Comparison of ENCODE assay signal across 29 mouse cellular contexts in genomic region chr14:51148006-51148405, GRCm38 (mm10). TPM values are rescaled to one million over a fixed set of nuclear protein-coding genes. Genes with fewer than 3 reads are reported as not detected.
DNase-seq lines count a peak whose midpoint lies in the region; ATAC-seq and TF ChIP-seq lines count a peak whose summit lies in the region.
"Had no signal": no experiment of that assay in that cellular context is flagged by ENCODE, and none has a peak within 500 bp of the region (broad histone marks: within the 10 kb centered on the region; RNA-seq: fewer than 3 reads in every experiment).

No protein-coding gene starts in this region.

- H3K36me3 ChIP-seq in hindbrain, embryonic 10.5 days = no peaks in the 10 kb centered on the region
- no peaks in the 10 kb centered on the region for H3K36me3 ChIP-seq in hindbrain, embryonic 11.5 days (ENCODE audit: control insufficient read depth, insufficient read depth, low read length)
- H3K36me3 ChIP-seq in liver, embryonic 14.5 days (replicated peaks; ENCODE audit: control insufficient read depth, insufficient read depth, low read depth) = no peaks in the 10 kb centered on the region
- no peaks in the 10 kb centered on the region for H3K36me3 ChIP-seq in small intestine, adult 2 months (ENCODE audit: control insufficient read depth, insufficient read depth, low read length)
- H3K36me3 ChIP-seq: embryonic facial prominence, embryonic 15.5 days; forebrain, embryonic 10.5 days; heart, embryonic 15.5 days had no signal

- H3K4me1 ChIP-seq in hindbrain, embryonic 10.5 days (replicated peaks) = peaks cover 16% of the 10 kb centered on the region
- no peaks in the 10 kb centered on the region for H3K4me1 ChIP-seq in hindbrain, embryonic 11.5 days (replicated peaks; ENCODE audit: control insufficient read depth, insufficient read depth, low read length)
- peaks cover 84 to 86% of the 10 kb centered on the region in 2 experiments for H3K4me1 ChIP-seq in liver, embryonic 14.5 days (replicated peaks; ENCODE audit: control insufficient read depth in 2 of 2, insufficient read depth in 2 of 2, low read length in 1 of 2)
- peaks cover 39% of the 10 kb centered on the region for H3K4me1 ChIP-seq in small intestine, adult 2 months (ENCODE audit: control insufficient read depth, insufficient read depth, insufficient read length, low read length)
- H3K4me1 ChIP-seq: embryonic facial prominence, embryonic 15.5 days had no signal

- no peak for DNase-seq in hindbrain, embryonic 10.5 days (ENCODE audit: low spot score)
- no peak for DNase-seq in hindbrain, embryonic 11.5 days (ENCODE audit: low spot score)
- no peak for DNase-seq in liver, embryonic 14.5 days (ENCODE audit: low read depth in 3 of 3, low spot score in 3 of 3)
- no peak for DNase-seq in liver
- no peak for DNase-seq in ovary, postnatal 36 days (ENCODE audit: low spot score)
- DNase-seq: adrenal gland, postnatal 10 days; cerebellum, adult 11 months; cerebellum, adult 8-10 months; cerebellum, postnatal 14 days; embryo, embryonic 11 days; gastrocnemius, postnatal 36 days; heart, adult 2 months; heart, postnatal 14 days had no signal

- no peaks in the 10 kb centered on the region for H3K9me3 ChIP-seq in hindbrain, embryonic 10.5 days
- H3K9me3 ChIP-seq in hindbrain, embryonic 11.5 days (ENCODE audit: control insufficient read depth, low read length) = no peaks in the 10 kb centered on the region
- no peaks in the 10 kb centered on the region for H3K9me3 ChIP-seq in liver, embryonic 14.5 days (ENCODE audit: control insufficient read depth, low read length)
- H3K9me3 ChIP-seq: embryonic facial prominence, embryonic 15.5 days; forebrain, embryonic 10.5 days; heart, embryonic 15.5 days had no signal

- no peak overlapping the region for H3K9ac ChIP-seq in hindbrain, embryonic 11.5 days (ENCODE audit: low read depth, low read length)
- no peak overlapping the region for H3K9ac ChIP-seq in liver, embryonic 14.5 days (replicated peaks)
- H3K9ac ChIP-seq: embryonic facial prominence, embryonic 15.5 days; heart, embryonic 15.5 days had no signal

- TF ChIP-seq EP300 in liver, embryonic 14.5 days (IDR thresholded peaks at IDR 0.05; ENCODE audit: low read depth) = no peak

- ATAC-seq in hindbrain, embryonic 11.5 days (ENCODE audit: low FRiP score) = no peak
- ATAC-seq in liver, embryonic 14.5 days (ENCODE audit: insufficient read depth) = no peak
- no peak for ATAC-seq in megakaryocyte-erythroid progenitor cell, adult 5-6 weeks (replicated peaks; ENCODE audit: low FRiP score, low TSS enrichment, poor library complexity, severe bottlenecking)
- ATAC-seq: forebrain, embryonic 14.5 days had no signal

- TF ChIP-seq CTCF in liver, embryonic 14.5 days (IDR thresholded peaks at IDR 0.05; ENCODE audit: low read depth) = no peak
- no peak for TF ChIP-seq CTCF in small intestine, adult 2 months (IDR thresholded peaks at IDR 0.05; ENCODE audit: extremely low read depth, insufficient read length, insufficient replicate concordance, low read depth, low read length)

- 60% methylated on average over 3 of the region's 3 CpGs for WGBS in hindbrain, embryonic 10.5 days
- 61% methylated on average over 3 of the region's 3 CpGs for WGBS in hindbrain, embryonic 11.5 days
- 68% methylated on average over 3 of the region's 3 CpGs for WGBS in liver, embryonic 14.5 days (ENCODE audit: insufficient replicate concordance)
- WGBS in small intestine, adult 2 months = 44% methylated on average over 3 of the region's 3 CpGs

- no peaks in the 10 kb centered on the region for H3K27me3 ChIP-seq in hindbrain, embryonic 10.5 days (ENCODE audit: insufficient read depth, poor library complexity, severe bottlenecking)
- H3K27me3 ChIP-seq in hindbrain, embryonic 11.5 days (ENCODE audit: control insufficient read depth, insufficient read depth, low read length) = no peaks in the 10 kb centered on the region
- no peaks in the 10 kb centered on the region for H3K27me3 ChIP-seq in liver, embryonic 14.5 days (ENCODE audit: control insufficient read depth, insufficient read depth, low read length)
- H3K27me3 ChIP-seq in small intestine, adult 2 months (ENCODE audit: control insufficient read depth, insufficient read depth, low read length) = no peaks in the 10 kb centered on the region
- H3K27me3 ChIP-seq: embryonic facial prominence, embryonic 15.5 days; heart, embryonic 15.5 days had no signal

- 0 out of 2 replicates have a peak overlapping the region, but pooled peaks have one; percentile 1 for H3K27ac ChIP-seq in hindbrain, embryonic 10.5 days
- H3K27ac ChIP-seq in hindbrain, embryonic 11.5 days (ENCODE audit: low read depth, low read length) = no peak overlapping the region
- peak overlapping the region; percentile 80; the same call in 1 of the 2 replicates for H3K27ac ChIP-seq in liver, embryonic 14.5 days
- peak overlapping the region; percentile 34 for H3K27ac ChIP-seq in small intestine, adult 2 months (ENCODE audit: insufficient read depth, low read depth, low read length)
- H3K27ac ChIP-seq: embryonic facial prominence, embryonic 15.5 days; forebrain, embryonic 10.5 days; heart, adult 2 months; heart, embryonic 15.5 days had no signal

- TF ChIP-seq POLR2A in small intestine, adult 2 months (IDR thresholded peaks at IDR 0.05; ENCODE audit: low read depth, low read length) = no peak

- no peak overlapping the region for H3K4me3 ChIP-seq in hindbrain, embryonic 10.5 days
- H3K4me3 ChIP-seq in hindbrain, embryonic 11.5 days (ENCODE audit: low read depth, low read length) = no peak overlapping the region
- no peak overlapping the region for H3K4me3 ChIP-seq in liver, embryonic 14.5 days (ENCODE audit: insufficient read depth in 1 of 2, low read depth in 2 of 2, low read length in 2 of 2)
- no peak overlapping the region for H3K4me3 ChIP-seq in small intestine, adult 2 months (ENCODE audit: low read depth, low read length)
- H3K4me3 ChIP-seq: embryonic facial prominence, embryonic 15.5 days; erythroblast, embryonic 14.5 days; forebrain, embryonic 10.5 days; heart, adult 2 months; heart, embryonic 15.5 days had no signal

- H3K4me2 ChIP-seq in hindbrain, embryonic 11.5 days (replicated peaks; ENCODE audit: low read depth, low read length) = no peak overlapping the region
- no peak overlapping the region for H3K4me2 ChIP-seq in liver, embryonic 14.5 days (ENCODE audit: low read depth)
- H3K4me2 ChIP-seq: embryonic facial prominence, embryonic 15.5 days; heart, embryonic 11.5 days; heart, embryonic 15.5 days had no signal

RNA-seq across cellular contexts. Expression of gene Rnase1, which starts 1.4 kb away (rescaled TPM):
- polyA plus RNA-seq in hindbrain, embryonic 10.5 days (2016; fragmentation: Nextera tagmentation; extraction: Ambion mirVana) = 0.27 TPM in 1 of 2 replicates, not detected in the other
- polyA plus RNA-seq in hindbrain, embryonic 11.5 days (2014; fragmentation: Nextera tagmentation; extraction: Ambion mirVana) = 0.20 TPM in 1 of 2 replicates, not detected in the other
- not detected in 2 replicates for polyA plus RNA-seq in liver, embryonic 14.5 days (2012; rRNA removed)
- polyA plus RNA-seq in liver, embryonic 14.5 days (2014; fragmentation: Nextera tagmentation; extraction: Ambion mirVana) = not detected in 2 replicates
- polyA plus RNA-seq in small intestine, adult 2 months (2012; rRNA removed) = 47.1 and 6,983 TPM in 2 replicates
- total RNA-seq in megakaryocyte-erythroid progenitor cell, adult 5-6 weeks (2014; fragmentation: Nextera tagmentation) = not detected in 2 replicates
- total RNA-seq in megakaryocyte-erythroid progenitor cell, adult 5-6 weeks (2017) = not detected in 2 replicates
- total RNA-seq: adrenal gland, postnatal 10 days; common myeloid progenitor, adult 5-6 weeks; gastrocnemius, adult 8-10 months; gastrocnemius, postnatal 36 days; heart, postnatal 14 days; hematopoietic stem cell, adult 5-6 weeks; MEL had no signal
- polyA plus RNA-seq: C2C12; embryonic facial prominence, embryonic 11.5 days; erythroblast, embryonic 14.5 days; forebrain, embryonic 10.5 days; heart, embryonic 11.5 days had no signal

RNA-seq across cellular contexts. Expression of gene Rnase2b, which starts 14.1 kb away (rescaled TPM):
- polyA plus RNA-seq in hindbrain, embryonic 10.5 days (2016; fragmentation: Nextera tagmentation; extraction: Ambion mirVana) = not detected in 2 replicates
- not detected in 2 replicates for polyA plus RNA-seq in hindbrain, embryonic 11.5 days (2014; fragmentation: Nextera tagmentation; extraction: Ambion mirVana)
- not detected in 2 replicates for polyA plus RNA-seq in liver, embryonic 14.5 days (2012; rRNA removed)
- not detected in 2 replicates for polyA plus RNA-seq in liver, embryonic 14.5 days (2014; fragmentation: Nextera tagmentation; extraction: Ambion mirVana)
- not detected in 2 replicates for polyA plus RNA-seq in small intestine, adult 2 months (2012; rRNA removed)
- total RNA-seq in megakaryocyte-erythroid progenitor cell, adult 5-6 weeks (2014; fragmentation: Nextera tagmentation) = not detected in 2 replicates
- not detected in 2 replicates for total RNA-seq in megakaryocyte-erythroid progenitor cell, adult 5-6 weeks (2017)
- total RNA-seq: adrenal gland, postnatal 10 days; adrenal gland, postnatal 4 days; common myeloid progenitor, adult 5-6 weeks; gastrocnemius, adult 8-10 months; gastrocnemius, postnatal 36 days; heart, adult 2 months; heart, postnatal 14 days; hematopoietic stem cell, adult 5-6 weeks; MEL had no signal
- polyA plus RNA-seq: brain, embryonic 14.5 days; C2C12; embryonic facial prominence, embryonic 11.5 days; embryonic facial prominence, embryonic 15.5 days; erythroblast, embryonic 14.5 days; forebrain, embryonic 10.5 days; forebrain, embryonic 14.5 days; heart, adult 2 months; heart, embryonic 11.5 days; heart, embryonic 15.5 days had no signal

RNA-seq across cellular contexts. Expression of gene Rnase6, which starts 24.3 kb away (rescaled TPM):
- polyA plus RNA-seq in hindbrain, embryonic 10.5 days (2016; fragmentation: Nextera tagmentation; extraction: Ambion mirVana) = 0.29 TPM in 1 of 2 replicates, not detected in the other
- polyA plus RNA-seq in hindbrain, embryonic 11.5 days (2014; fragmentation: Nextera tagmentation; extraction: Ambion mirVana) = 0.24 TPM in 1 of 2 replicates, not detected in the other
- polyA plus RNA-seq in liver, embryonic 14.5 days (2012; rRNA removed) = 1.9 and 2.8 TPM in 2 replicates
- 3.6 TPM in 2 replicates for polyA plus RNA-seq in liver, embryonic 14.5 days (2014; fragmentation: Nextera tagmentation; extraction: Ambion mirVana)
- 9.7 and 15.0 TPM in 2 replicates for polyA plus RNA-seq in small intestine, adult 2 months (2012; rRNA removed)
- 2.8 and 14.6 TPM in 2 replicates for total RNA-seq in megakaryocyte-erythroid progenitor cell, adult 5-6 weeks (2014; fragmentation: Nextera tagmentation)
- 14.8 and 44.0 TPM in 2 replicates for total RNA-seq in megakaryocyte-erythroid progenitor cell, adult 5-6 weeks (2017)
- total RNA-seq: gastrocnemius, adult 8-10 months had no signal
- polyA plus RNA-seq: C2C12; embryonic facial prominence, embryonic 11.5 days; heart, embryonic 11.5 days had no signal

RNA-seq across cellular contexts. Expression of gene Eddm3b, which starts 33.8 kb away (rescaled TPM):
- polyA plus RNA-seq in hindbrain, embryonic 10.5 days (2016; fragmentation: Nextera tagmentation; extraction: Ambion mirVana) = 0.37 TPM in 1 of 2 replicates, not detected in the other
- polyA plus RNA-seq in hindbrain, embryonic 11.5 days (2014; fragmentation: Nextera tagmentation; extraction: Ambion mirVana) = 0.15 and 0.24 TPM in 2 replicates
- polyA plus RNA-seq in liver, embryonic 14.5 days (2012; rRNA removed) = not detected in 2 replicates
- polyA plus RNA-seq in liver, embryonic 14.5 days (2014; fragmentation: Nextera tagmentation; extraction: Ambion mirVana) = not detected in 2 replicates
- polyA plus RNA-seq in small intestine, adult 2 months (2012; rRNA removed) = not detected in 2 replicates
- total RNA-seq in megakaryocyte-erythroid progenitor cell, adult 5-6 weeks (2014; fragmentation: Nextera tagmentation) = not detected in 2 replicates
- total RNA-seq in megakaryocyte-erythroid progenitor cell, adult 5-6 weeks (2017) = not detected in 2 replicates
- total RNA-seq: adrenal gland, postnatal 10 days; common myeloid progenitor, adult 5-6 weeks; gastrocnemius, adult 8-10 months; gastrocnemius, postnatal 36 days; heart, adult 2 months; heart, postnatal 14 days; hematopoietic stem cell, adult 5-6 weeks; MEL had no signal
- polyA plus RNA-seq: brain, embryonic 14.5 days; C2C12; embryonic facial prominence, embryonic 11.5 days; embryonic facial prominence, embryonic 15.5 days; erythroblast, embryonic 14.5 days; forebrain, embryonic 10.5 days; forebrain, embryonic 14.5 days; heart, adult 2 months; heart, embryonic 11.5 days; heart, embryonic 15.5 days had no signal

RNA-seq across cellular contexts. Expression of gene Ang2, which starts 50.9 kb away (rescaled TPM):
- not detected in 2 replicates for polyA plus RNA-seq in hindbrain, embryonic 10.5 days (2016; fragmentation: Nextera tagmentation; extraction: Ambion mirVana)
- not detected in 2 replicates for polyA plus RNA-seq in hindbrain, embryonic 11.5 days (2014; fragmentation: Nextera tagmentation; extraction: Ambion mirVana)
- not detected in 2 replicates for polyA plus RNA-seq in liver, embryonic 14.5 days (2012; rRNA removed)
- polyA plus RNA-seq in liver, embryonic 14.5 days (2014; fragmentation: Nextera tagmentation; extraction: Ambion mirVana) = not detected in 2 replicates
- not detected in 2 replicates for polyA plus RNA-seq in small intestine, adult 2 months (2012; rRNA removed)
- not detected in 2 replicates for total RNA-seq in megakaryocyte-erythroid progenitor cell, adult 5-6 weeks (2014; fragmentation: Nextera tagmentation)
- not detected in 2 replicates for total RNA-seq in megakaryocyte-erythroid progenitor cell, adult 5-6 weeks (2017)
- total RNA-seq: adrenal gland, postnatal 10 days; adrenal gland, postnatal 4 days; common myeloid progenitor, adult 5-6 weeks; gastrocnemius, adult 8-10 months; gastrocnemius, postnatal 36 days; heart, adult 2 months; heart, postnatal 14 days; hematopoietic stem cell, adult 5-6 weeks; MEL had no signal
- polyA plus RNA-seq: brain, embryonic 14.5 days; embryonic facial prominence, embryonic 11.5 days; erythroblast, embryonic 14.5 days; forebrain, embryonic 10.5 days; forebrain, embryonic 14.5 days; heart, adult 2 months; heart, embryonic 11.5 days; heart, embryonic 15.5 days had no signal

Comparison
In these comparisons a context has a peak if more than half of its experiments do, and no peak if none do; other contexts are left out.
1. RNA of gene Rnase1, which starts 1.4 kb away (polyA plus RNA-seq): 47.1 to 6,983 TPM in small intestine, adult 2 months; not detected in liver, embryonic 14.5 days, 0.27 TPM in hindbrain, embryonic 10.5 days and 0.20 TPM in hindbrain, embryonic 11.5 days; every median in the first group is over 10 times any median in the second.